Mouse (Mus musculus) heart, adult 2 months (tissue): ENCODE data around the gene Wdr37.

ENCODE experiments used
- CTCF ChIP-seq: fragments of 200-600 bp; IDR thresholded peaks from 2 replicates; pipeline ENCODE4 v1.8.1; 2022; ENCODE audit warnings: antibody characterized with exemption, mild to moderate bottlenecking, moderate library complexity
- EP300 ChIP-seq: fragments of 200-500 bp; IDR thresholded peaks from 2 replicates; pipeline ENCODE4 v1.6.1; 2011; ENCODE audit warnings: low read depth, low read length, control low read depth; ENCODE audit not compliant: insufficient read depth
- POLR2A ChIP-seq: fragments of 200-500 bp; IDR thresholded peaks from 2 replicates; pipeline ENCODE4 v1.6.1; 2011; ENCODE audit warnings: mild to moderate bottlenecking, low read depth, low read length, control low read depth; ENCODE audit not compliant: insufficient read depth

DNA sequence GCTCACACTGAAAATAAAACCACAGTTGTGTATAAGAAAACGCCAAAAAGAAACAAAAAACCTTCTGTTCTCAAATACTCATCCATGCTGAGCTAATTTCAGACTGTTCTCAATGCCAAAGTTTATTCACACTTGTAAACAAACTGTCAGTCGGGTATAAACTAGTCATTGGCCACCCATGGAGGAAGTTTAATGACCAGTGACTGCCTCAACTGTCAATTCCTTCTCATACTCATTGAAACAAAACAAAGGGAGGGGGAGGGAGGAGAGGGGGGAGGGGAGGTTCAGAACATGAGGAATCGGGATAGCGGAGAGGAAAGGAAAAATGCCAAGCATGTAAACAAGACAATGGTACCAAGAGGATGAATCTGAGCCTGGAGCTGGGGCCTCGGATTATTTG is 41.9 kb downstream of the Wdr37 start:
- TF ChIP-seq CTCF: no peak
- TF ChIP-seq EP300: no peak
- no peak for TF ChIP-seq POLR2A
